Mouse (Mus musculus) CD4-positive, CD25-positive, alpha-beta regulatory T cell, adult 4 months (primary cell): ENCODE results near the gene Pcyt2. TPM values are rescaled to one million over a fixed set of nuclear protein-coding genes. Genes with fewer than 3 reads are reported as not detected.

Experiments
- polyA plus RNA-seq, 2 experiments: library from polyadenylated mRNA; unstranded; fragments of 100-300 nt; shearing (Covaris generic); gene quantifications; one replicate each; pipeline ENCODE4 v1.2.1; 2017

Pcyt2 gene
- polyA plus RNA-seq, 2 experiments from 2014 or later = 101 to 179 TPM

Other genes starting within 250 kb of the Pcyt2 start
- gene Faap100, start 239.2 kb downstream of the Pcyt2 start, polyA plus RNA-seq = 10 to 100 TPM; 17.8 to 27.0 TPM
- gene Nploc4, start 180.2 kb downstream of the Pcyt2 start, polyA plus RNA-seq = 10 to 100 TPM in 1 of 2 experiments, 1 to 10 TPM in 1; 9.5 to 11.0 TPM
- gene Tspan10, start 175.3 kb downstream of the Pcyt2 start, polyA plus RNA-seq = not detected
- under 1 TPM in 1 of 2 experiments, not detected in 1; 0.83 TPM for gene Pde6g, start 164.4 kb downstream of the Pcyt2 start, polyA plus RNA-seq
- gene Oxld1, start 159.9 kb downstream of the Pcyt2 start, polyA plus RNA-seq = 1 to 10 TPM; 3.5 to 4.6 TPM
- gene Ccdc137, start 159.8 kb downstream of the Pcyt2 start, polyA plus RNA-seq = 10 to 100 TPM; 19.8 to 27.7 TPM
- gene Arl16, start 150.3 kb downstream of the Pcyt2 start, polyA plus RNA-seq = 10 to 100 TPM; 34.8 to 44.8 TPM
- 10 to 100 TPM; 67.0 to 68.0 TPM for gene Mrpl12, start 133.3 kb downstream of the Pcyt2 start, polyA plus RNA-seq
- gene Slc25a10, start 126.1 kb downstream of the Pcyt2 start, polyA plus RNA-seq = 10 to 100 TPM; 11.0 to 14.3 TPM
- gene Gcgr, start 87.2 kb downstream of the Pcyt2 start, polyA plus RNA-seq = not detected
- gene Mcrip1, start 68.2 kb downstream of the Pcyt2 start, polyA plus RNA-seq = 100 to 1,000 TPM; 114 to 126 TPM
- not detected for gene Ppp1r27, start 66.8 kb downstream of the Pcyt2 start, polyA plus RNA-seq
- 100 to 1,000 TPM; 162 to 169 TPM for gene P4hb, start 44.7 kb downstream of the Pcyt2 start, polyA plus RNA-seq
- gene Arhgdia, start 36.3 kb downstream of the Pcyt2 start, polyA plus RNA-seq = 100 to 1,000 TPM; 554 to 866 TPM
- 10 to 100 TPM in 1 of 2 experiments, 1 to 10 TPM in 1; 8.5 to 42.6 TPM for gene Alyref, start 19.6 kb downstream of the Pcyt2 start, polyA plus RNA-seq
- 100 to 1,000 TPM; 122 to 134 TPM for gene Anapc11, start 19.5 kb downstream of the Pcyt2 start, polyA plus RNA-seq
- gene Npb, start 9.5 kb downstream of the Pcyt2 start, polyA plus RNA-seq = not detected
- 10 to 100 TPM; 66.4 to 66.7 TPM for gene Sirt7, start 7.3 kb upstream of the Pcyt2 start, polyA plus RNA-seq
- gene Mafg, start 15.7 kb upstream of the Pcyt2 start, polyA plus RNA-seq = 10 to 100 TPM; 11.3 to 16.0 TPM
- 1 to 10 TPM; 1.5 to 1.8 TPM for gene Pycr1, start 25.8 kb upstream of the Pcyt2 start, polyA plus RNA-seq
- gene Myadml2, start 30.2 kb upstream of the Pcyt2 start, polyA plus RNA-seq = not detected
- gene Notum, start 43.2 kb upstream of the Pcyt2 start, polyA plus RNA-seq = not detected
- 100 to 1,000 TPM in 1 of 2 experiments, 10 to 100 TPM in 1; 82.3 to 134 TPM for gene Aspscr1, start 55.0 kb upstream of the Pcyt2 start, polyA plus RNA-seq
- gene Cenpx, start 95.8 kb upstream of the Pcyt2 start, polyA plus RNA-seq = 100 to 1,000 TPM; 152 to 156 TPM
- 10 to 100 TPM; 26.8 to 34.4 TPM for gene Lrrc45, start 96.0 kb upstream of the Pcyt2 start, polyA plus RNA-seq
- gene Rac3, start 103.5 kb upstream of the Pcyt2 start, polyA plus RNA-seq = not detected
- gene Dcxr, start 109.3 kb upstream of the Pcyt2 start, polyA plus RNA-seq = 10 to 100 TPM; 15.1 to 17.4 TPM
- gene Cbr2, start 114.2 kb upstream of the Pcyt2 start, polyA plus RNA-seq = not detected
- gene Hmga1b, start 144.9 kb upstream of the Pcyt2 start, polyA plus RNA-seq = 10 to 100 TPM in 1 of 2 experiments, 1 to 10 TPM in 1; 3.6 to 24.6 TPM
- 1 to 10 TPM; 2.8 to 4.1 TPM for gene Rfng, start 166.3 kb upstream of the Pcyt2 start, polyA plus RNA-seq
- gene Gps1, start 166.3 kb upstream of the Pcyt2 start, polyA plus RNA-seq = 100 to 1,000 TPM; 126 to 160 TPM
- gene Dus1l, start 178.5 kb upstream of the Pcyt2 start, polyA plus RNA-seq = 10 to 100 TPM; 31.4 to 35.3 TPM
- gene Fasn, start 206.6 kb upstream of the Pcyt2 start, polyA plus RNA-seq = 10 to 100 TPM; 24.1 to 34.8 TPM